9 mouse cellular contexts compared by ENCODE assay signal in the genomic region with DNA sequence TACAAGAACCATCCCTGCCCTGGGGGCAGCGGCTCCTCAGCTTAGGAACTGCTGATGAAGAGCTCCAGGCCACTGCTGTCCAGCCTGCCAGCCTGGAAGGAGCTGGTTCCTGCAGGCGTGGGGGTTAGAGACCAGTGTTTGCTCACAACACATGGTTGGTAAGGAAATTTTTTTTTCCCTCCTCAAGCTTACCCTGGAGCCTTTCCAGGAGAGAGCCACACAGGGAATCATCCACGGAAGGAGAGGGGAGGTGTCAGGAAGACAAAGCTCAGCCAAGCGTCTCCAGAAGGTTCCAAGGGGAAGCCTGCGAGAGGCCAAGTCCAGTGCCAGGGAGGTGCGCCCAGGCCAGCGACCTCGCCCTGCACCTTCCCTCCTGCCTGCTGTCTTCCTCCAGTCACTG. TPM values are rescaled to one million over a fixed set of nuclear protein-coding genes. Genes with fewer than 3 reads are reported as not detected.
DNase-seq lines count a peak whose midpoint lies in the region; ATAC-seq and TF ChIP-seq lines count a peak whose summit lies in the region.
"Had no signal": no experiment of that assay in that cellular context is flagged by ENCODE, and none has a peak within 500 bp of the region (broad histone marks: within the 10 kb centered on the region; RNA-seq: fewer than 3 reads in every experiment).

No protein-coding gene starts in this region.

- peak; percentile 27 for DNase-seq in hindbrain, postnatal 0 days (ENCODE audit: low spot score)
- peak; percentile 48 for DNase-seq in cerebellum, adult 8-10 months
- peak; percentile 53 for DNase-seq in heart, postnatal 25 days (ENCODE audit: low spot score)
- DNase-seq in lung, postnatal 14 days, result peak; percentile 35
- no peak for DNase-seq in right cerebral cortex, postnatal 10 days (ENCODE audit: low spot score in 2 of 2)
- DNase-seq in testis, postnatal 10 days (ENCODE audit: low spot score), result no peak
- DNase-seq: liver, embryonic 13.5 days had no signal

- H3K27me3 ChIP-seq in hindbrain, postnatal 0 days (ENCODE audit: insufficient read depth, low read length), result no peaks in the 10 kb centered on the region
- no peaks in the 10 kb centered on the region for H3K27me3 ChIP-seq in hindbrain, embryonic 12.5 days
- H3K27me3 ChIP-seq: liver, embryonic 13.5 days had no signal

- peaks cover 6% of the 10 kb centered on the region; the same call in 1 of the 2 replicates for H3K4me1 ChIP-seq in hindbrain, postnatal 0 days (ENCODE audit: insufficient read depth, low read length)
- H3K4me1 ChIP-seq in hindbrain, embryonic 12.5 days, result peaks cover 15% of the 10 kb centered on the region

- intact Hi-C loops in heart, postnatal 25 days (cut with DNase I), result no loop called here

- H3K4me2 ChIP-seq in hindbrain, postnatal 0 days (ENCODE audit: low read depth, low read length), result no peak overlapping the region
- no peak overlapping the region for H3K4me2 ChIP-seq in hindbrain, embryonic 12.5 days (replicated peaks)
- H3K4me2 ChIP-seq: liver, embryonic 13.5 days had no signal

- no peak overlapping the region for H3K27ac ChIP-seq in hindbrain, postnatal 0 days
- no peak overlapping the region for H3K27ac ChIP-seq in hindbrain, embryonic 12.5 days
- H3K27ac ChIP-seq: liver, embryonic 13.5 days had no signal

- no peak for ATAC-seq in hindbrain, postnatal 0 days
- ATAC-seq in hindbrain, embryonic 12.5 days (ENCODE audit: low FRiP score), result no peak
- no peak for ATAC-seq in activated CD4-positive, CD25-positive, alpha-beta regulatory T cell, adult 4 months

- H3K9ac ChIP-seq in hindbrain, postnatal 0 days (replicated peaks; ENCODE audit: low read length), result no peak overlapping the region
- no peak overlapping the region for H3K9ac ChIP-seq in hindbrain, embryonic 12.5 days
- H3K9ac ChIP-seq: liver, embryonic 13.5 days had no signal

- 50% methylated on average over 8 of the region's 8 CpGs for WGBS in hindbrain, postnatal 0 days
- 70% methylated on average over 8 of the region's 8 CpGs for WGBS in hindbrain, embryonic 12.5 days

- no peaks in the 10 kb centered on the region for H3K9me3 ChIP-seq in hindbrain, postnatal 0 days (ENCODE audit: low read length)
- H3K9me3 ChIP-seq in hindbrain, embryonic 12.5 days (replicated peaks), result no peaks in the 10 kb centered on the region
- H3K9me3 ChIP-seq: liver, embryonic 13.5 days had no signal

- H3K36me3 ChIP-seq in hindbrain, postnatal 0 days (ENCODE audit: insufficient read depth, low read length), result no peaks in the 10 kb centered on the region
- no peaks in the 10 kb centered on the region for H3K36me3 ChIP-seq in hindbrain, embryonic 12.5 days

- H3K4me3 ChIP-seq in hindbrain, postnatal 0 days (ENCODE audit: low read length), result no peak overlapping the region
- no peak overlapping the region for H3K4me3 ChIP-seq in hindbrain, embryonic 12.5 days
- H3K4me3 ChIP-seq: liver, embryonic 13.5 days had no signal

- TF ChIP-seq CTCF in hindbrain, postnatal 0 days (IDR thresholded peaks at IDR 0.05; ENCODE audit: low read depth), result no peak

RNA-seq across cellular contexts. Expression of a gene that starts 42.2 kb away (rescaled TPM):
- 52.0 and 61.9 TPM in 2 replicates for total RNA-seq in hindbrain, postnatal 0 days (2014; rRNA removed)
- polyA plus RNA-seq in hindbrain, postnatal 0 days (2015; fragmentation: Nextera tagmentation; extraction: Ambion mirVana), result 81.1 and 81.8 TPM in 2 replicates
- polyA plus RNA-seq in hindbrain, embryonic 12.5 days (2016; fragmentation: Nextera tagmentation; extraction: Ambion mirVana), result 46.2 and 49.8 TPM in 2 replicates
- total RNA-seq in heart, postnatal 25 days (2021), result 100 to 1,000 TPM; 105 to 109 TPM
- polyA plus RNA-seq in activated CD4-positive, CD25-positive, alpha-beta regulatory T cell, adult 4 months (2017; shearing (Covaris generic)), result 10 to 100 TPM in 1 of 2 experiments, 1 to 10 TPM in 1; 9.7 to 11.1 TPM

Comparison
In these comparisons a context has a peak if more than half of its experiments do, and no peak if none do; other contexts are left out.
1. DNase-seq: peak in hindbrain, postnatal 0 days (single experiment), cerebellum, adult 8-10 months (single experiment), heart, postnatal 25 days (single experiment) and lung, postnatal 14 days (single experiment); none in right cerebral cortex, postnatal 10 days (0 of 2) and testis, postnatal 10 days (single experiment).